Mouse (Mus musculus) cerebellum, adult 2 months (tissue): Measurements from ENCODE around the gene Ptpn22.

Source experiments
- CTCF ChIP-seq: fragments of 200-500 bp; IDR thresholded peaks from 2 replicates; pipeline ENCODE4 v1.5.1; 2011; ENCODE audit warnings: low read depth, mild to moderate bottlenecking, control low read depth, low read length, moderate library complexity, borderline replicate concordance; ENCODE audit not compliant: insufficient read depth
- POLR2A ChIP-seq: fragments of 200-500 bp; IDR thresholded peaks from 2 replicates; pipeline ENCODE4 v1.6.1; 2011; ENCODE audit warnings: low read length, control low read depth, borderline replicate concordance; ENCODE audit not compliant: insufficient read depth

DNA sequence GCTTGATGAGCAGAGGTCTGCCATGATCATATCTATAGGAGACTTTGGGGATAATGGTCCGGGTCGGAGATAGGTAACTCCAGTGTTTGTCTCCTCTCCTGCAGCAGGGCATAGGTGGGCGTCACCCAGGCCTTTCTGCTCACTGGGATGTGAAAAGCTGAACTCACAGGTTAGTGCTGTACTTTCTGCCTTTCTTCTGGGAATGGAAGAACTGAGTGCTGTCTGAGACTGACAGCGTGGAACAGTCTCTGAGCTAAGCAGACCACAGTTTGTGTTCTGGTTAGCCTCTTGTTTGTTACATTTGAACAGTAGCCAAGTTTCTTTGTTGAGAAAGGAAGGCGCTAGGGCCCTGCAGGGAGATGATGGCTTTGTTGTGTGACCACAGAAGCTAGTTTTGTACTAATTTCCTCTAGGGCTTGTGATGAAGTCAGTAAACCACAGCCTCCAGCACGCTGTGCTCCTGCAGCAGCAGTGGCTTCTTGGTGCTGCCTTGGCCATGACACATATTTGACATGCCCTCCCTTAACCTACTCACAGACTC, 326 bp downstream of the Ptpn22 start:
- TF ChIP-seq POLR2A (no peak), CTCF (no peak)
